ENCODE assay signal across 7 mouse cellular contexts in genomic region chr13:100775252-100776055, GRCm38 (mm10). TPM values are rescaled to one million over a fixed set of nuclear protein-coding genes. Genes with fewer than 3 reads are reported as not detected.
DNase-seq lines count a peak whose midpoint lies in the region; ATAC-seq lines count a peak whose summit lies in the region.

Gene Cenph, minus strand, starts transcription at chr13:100775899.

- peak within 1 kb of the TSS; percentile 84 for H3K4me2 ChIP-seq in limb, embryonic 11.5 days (ENCODE audit: low read depth, severe bottlenecking)
- peak within 1 kb of the TSS; percentile 91 for H3K4me2 ChIP-seq in midbrain, embryonic 14.5 days (ENCODE audit: low read length)

- DNase-seq in adrenal gland, postnatal 10 days: peak; percentile 90
- peak; percentile 93 for DNase-seq in embryonic facial prominence, embryonic 10.5 days (ENCODE audit: low spot score)
- DNase-seq in heart, adult 11 months: peak; percentile 98
- peak; percentile 85 for DNase-seq in kidney, adult 18-20 months
- DNase-seq in limb, embryonic 11.5 days (ENCODE audit: low spot score): peak; percentile 89
- DNase-seq in midbrain, embryonic 14.5 days: peak; percentile 95
- DNase-seq in spleen, adult 18-20 months: peak; percentile 63 to 78

- H3K9me3 ChIP-seq in embryonic facial prominence, embryonic 10.5 days: no peaks in the 10 kb centered on the region
- no peaks in the 10 kb centered on the region for H3K9me3 ChIP-seq in limb, embryonic 11.5 days (ENCODE audit: control insufficient read depth, low read length)
- no peaks in the 10 kb centered on the region for H3K9me3 ChIP-seq in midbrain, embryonic 14.5 days (ENCODE audit: control insufficient read depth, low read length)

- peak within 1 kb of the TSS; percentile 98 for H3K4me3 ChIP-seq in embryonic facial prominence, embryonic 10.5 days
- peak within 1 kb of the TSS; percentile 94 for H3K4me3 ChIP-seq in limb, embryonic 11.5 days (ENCODE audit: low read depth, low read length)
- peak within 1 kb of the TSS; percentile 65 for H3K4me3 ChIP-seq in midbrain, embryonic 14.5 days (replicated peaks; ENCODE audit: low read depth, low read length)

- WGBS in embryonic facial prominence, embryonic 10.5 days: under 1% methylated on average over 46 of the region's 46 CpGs
- under 1% methylated on average over 46 of the region's 46 CpGs for WGBS in limb, embryonic 11.5 days
- under 1% methylated on average over 46 of the region's 46 CpGs for WGBS in midbrain, embryonic 14.5 days

- H3K9ac ChIP-seq in limb, embryonic 11.5 days (ENCODE audit: low read length): peak within 1 kb of the TSS; percentile 84
- H3K9ac ChIP-seq in midbrain, embryonic 14.5 days (replicated peaks; ENCODE audit: low read length): peak within 1 kb of the TSS; percentile 45

- peaks cover 22% of the 10 kb centered on the region for H3K4me1 ChIP-seq in embryonic facial prominence, embryonic 10.5 days
- peaks cover 6% of the 10 kb centered on the region; the same call in 1 of the 2 replicates for H3K4me1 ChIP-seq in limb, embryonic 11.5 days (ENCODE audit: control insufficient read depth, insufficient read depth, low read length)
- H3K4me1 ChIP-seq in midbrain, embryonic 14.5 days (ENCODE audit: control insufficient read depth, insufficient read depth, low read length): peaks cover 6% of the 10 kb centered on the region

- peak within 1 kb of the TSS; percentile 84 for H3K27ac ChIP-seq in embryonic facial prominence, embryonic 10.5 days (replicated peaks)
- peak within 1 kb of the TSS; percentile 38; the same call in 1 of the 2 replicates for H3K27ac ChIP-seq in limb, embryonic 11.5 days (replicated peaks; ENCODE audit: low read depth, low read length)
- H3K27ac ChIP-seq in midbrain, embryonic 14.5 days (replicated peaks; ENCODE audit: low read depth, low read length): peak within 1 kb of the TSS; percentile 53; the same call in 1 of the 2 replicates

- peak; percentile 90 for ATAC-seq in limb, embryonic 11.5 days (ENCODE audit: insufficient number of reproducible peaks, low FRiP score, low TSS enrichment, low read depth)
- ATAC-seq in midbrain, embryonic 14.5 days (ENCODE audit: low FRiP score, low TSS enrichment): peak; percentile 93

- no peaks in the 10 kb centered on the region for H3K27me3 ChIP-seq in embryonic facial prominence, embryonic 10.5 days (replicated peaks; ENCODE audit: low read depth, poor library complexity, severe bottlenecking)
- no peaks in the 10 kb centered on the region for H3K27me3 ChIP-seq in limb, embryonic 11.5 days (ENCODE audit: control insufficient read depth, insufficient read depth, low read length)
- H3K27me3 ChIP-seq in midbrain, embryonic 14.5 days (ENCODE audit: control insufficient read depth, insufficient read depth, low read length): no peaks in the 10 kb centered on the region

- peaks cover 69% of the 10 kb centered on the region for H3K36me3 ChIP-seq in embryonic facial prominence, embryonic 10.5 days (replicated peaks)
- peaks cover 11% of the 10 kb centered on the region for H3K36me3 ChIP-seq in limb, embryonic 11.5 days (ENCODE audit: control insufficient read depth, insufficient read depth, low read length)
- H3K36me3 ChIP-seq in midbrain, embryonic 14.5 days (ENCODE audit: control insufficient read depth, insufficient read depth, low read length): peaks cover 5% of the 10 kb centered on the region; the same call in 1 of the 2 replicates

RNA-seq across cellular contexts. Expression of gene Cenph, which starts in this region (rescaled TPM):
- total RNA-seq in adrenal gland, postnatal 10 days (2021): 1 to 10 TPM; 4.5 to 6.2 TPM
- polyA plus RNA-seq in embryonic facial prominence, embryonic 10.5 days (2016; fragmentation: Nextera tagmentation; extraction: Ambion mirVana): 65.7 and 68.2 TPM in 2 replicates
- polyA plus RNA-seq in limb, embryonic 11.5 days (2014; fragmentation: Nextera tagmentation; extraction: Ambion mirVana): 60.6 and 72.2 TPM in 2 replicates
- polyA plus RNA-seq in midbrain, embryonic 14.5 days (2014; fragmentation: Nextera tagmentation; extraction: Ambion mirVana): 5.1 and 8.3 TPM in 2 replicates

Comparison
In these comparisons a context has a peak if more than half of its experiments do, and no peak if none do; other contexts are left out.
1. Peak in every context shown above with its lines: DNase-seq, ATAC-seq, H3K4me3 ChIP-seq and H3K27ac ChIP-seq.